In genomic region chr6:51882880-51883274, GRCm38 (mm10) we compare ENCODE assay signal across 20 mouse cellular contexts.
DNase-seq lines count a peak whose midpoint lies in the region; ATAC-seq lines count a peak whose summit lies in the region.
"Had no signal": no experiment of that assay in that cellular context is flagged by ENCODE, and none has a peak within 500 bp of the region (broad histone marks: within the 10 kb centered on the region; RNA-seq: fewer than 3 reads in every experiment).

No protein-coding gene starts in this region.

- ATAC-seq in hindbrain, embryonic 13.5 days (ENCODE audit: low FRiP score), result no peak
- 0 out of 2 replicates have a peak, but pooled peaks have one; percentile 48 for ATAC-seq in midbrain, embryonic 15.5 days (replicated peaks)
- ATAC-seq: intestine, embryonic 16.5 days; lung, postnatal 0 days had no signal

- no peaks in the 10 kb centered on the region for H3K9me3 ChIP-seq in hindbrain, embryonic 13.5 days
- no peaks in the 10 kb centered on the region for H3K9me3 ChIP-seq in hindbrain, embryonic 10.5 days
- H3K9me3 ChIP-seq in midbrain, embryonic 15.5 days, result no peaks in the 10 kb centered on the region
- H3K9me3 ChIP-seq: heart, embryonic 15.5 days; kidney, embryonic 15.5 days had no signal

- no peak for DNase-seq in hindbrain, embryonic 10.5 days (ENCODE audit: low spot score)
- DNase-seq in left cerebral cortex, postnatal 25 days (ENCODE audit: low spot score in 2 of 2), result peak; percentile 20 to 31
- no peak for DNase-seq in left cerebral cortex, adult 18-20 months (ENCODE audit: low spot score in 2 of 2)
- peak; percentile 63 for DNase-seq in brain, embryonic 18.5 days (ENCODE audit: low read depth, low spot score)
- DNase-seq in gastrocnemius, postnatal 4 days (ENCODE audit: low spot score in 2 of 2), result no peak
- no peak for DNase-seq in gastrocnemius, adult 18-20 months (ENCODE audit: low spot score)
- DNase-seq: adrenal gland, postnatal 36 days; B cell, adult 2 months; cerebellum, adult 8-10 months; gastrocnemius, postnatal 25 days; heart, postnatal 4 days; right cerebral cortex, adult 18-20 months; thymus, postnatal 25 days had no signal

- no peak overlapping the region for H3K9ac ChIP-seq in hindbrain, embryonic 13.5 days
- H3K9ac ChIP-seq in midbrain, embryonic 15.5 days, result no peak overlapping the region
- H3K9ac ChIP-seq: heart, embryonic 15.5 days; kidney, embryonic 15.5 days; liver, embryonic 14.5 days had no signal

- intact Hi-C loops in left cerebral cortex, postnatal 25 days (cut with DNase I), result no loop called here

- 48% methylated on average over 5 of the region's 5 CpGs for WGBS in hindbrain, embryonic 13.5 days
- 83% methylated on average over 5 of the region's 5 CpGs for WGBS in hindbrain, embryonic 10.5 days
- WGBS in midbrain, embryonic 15.5 days, result 40% methylated on average over 5 of the region's 5 CpGs

- H3K4me2 ChIP-seq in hindbrain, embryonic 13.5 days, result no peak overlapping the region
- H3K4me2 ChIP-seq in midbrain, embryonic 15.5 days, result no peak overlapping the region
- H3K4me2 ChIP-seq: heart, embryonic 15.5 days; kidney, embryonic 15.5 days had no signal

- H3K36me3 ChIP-seq in hindbrain, embryonic 13.5 days, result no peaks in the 10 kb centered on the region
- no peaks in the 10 kb centered on the region for H3K36me3 ChIP-seq in hindbrain, embryonic 10.5 days
- no peaks in the 10 kb centered on the region for H3K36me3 ChIP-seq in midbrain, embryonic 15.5 days (replicated peaks)
- H3K36me3 ChIP-seq: heart, embryonic 15.5 days; kidney, embryonic 15.5 days had no signal

- no peak overlapping the region for H3K4me3 ChIP-seq in hindbrain, embryonic 13.5 days
- H3K4me3 ChIP-seq in hindbrain, embryonic 10.5 days, result no peak overlapping the region
- H3K4me3 ChIP-seq in midbrain, embryonic 15.5 days, result no peak overlapping the region
- H3K4me3 ChIP-seq: heart, embryonic 15.5 days; kidney, embryonic 15.5 days had no signal

- peaks cover 32% of the 10 kb centered on the region for H3K4me1 ChIP-seq in hindbrain, embryonic 13.5 days (replicated peaks)
- H3K4me1 ChIP-seq in hindbrain, embryonic 10.5 days (replicated peaks), result peaks cover 7% of the 10 kb centered on the region
- peaks cover 10% of the 10 kb centered on the region; the same call in 1 of the 2 replicates for H3K4me1 ChIP-seq in midbrain, embryonic 15.5 days

- H3K27ac ChIP-seq in hindbrain, embryonic 13.5 days, result peak overlapping the region; percentile 18
- no peak overlapping the region for H3K27ac ChIP-seq in hindbrain, embryonic 10.5 days
- peak overlapping the region; percentile 62 for H3K27ac ChIP-seq in midbrain, embryonic 15.5 days
- H3K27ac ChIP-seq: heart, embryonic 15.5 days; liver, embryonic 14.5 days had no signal

- H3K27me3 ChIP-seq in hindbrain, embryonic 13.5 days, result no peaks in the 10 kb centered on the region
- no peaks in the 10 kb centered on the region for H3K27me3 ChIP-seq in hindbrain, embryonic 10.5 days (ENCODE audit: insufficient read depth, poor library complexity, severe bottlenecking)
- 0 out of 2 replicates have a peak, but pooled peaks cover 17% of the 10 kb centered on the region for H3K27me3 ChIP-seq in midbrain, embryonic 15.5 days (replicated peaks)
- H3K27me3 ChIP-seq: heart, embryonic 15.5 days; kidney, embryonic 15.5 days had no signal

Comparison
In these comparisons a context has a peak if more than half of its experiments do, and no peak if none do; other contexts are left out.
1. DNase-seq: peak in left cerebral cortex, postnatal 25 days (2 of 2) and brain, embryonic 18.5 days (single experiment); none in hindbrain, embryonic 10.5 days (single experiment), left cerebral cortex, adult 18-20 months (0 of 2), gastrocnemius, postnatal 4 days (0 of 2) and gastrocnemius, adult 18-20 months (single experiment).